Mouse (Mus musculus) hindbrain, embryonic 14.5 days (tissue): ENCODE measurements around the gene Krt26. TPM values are rescaled to one million over a fixed set of nuclear protein-coding genes. Genes with fewer than 3 reads are reported as not detected.

Source experiments
- polyA plus RNA-seq: library from polyadenylated mRNA; unstranded; fragments of >200 nt; fragmentation: Nextera tagmentation; extraction: Ambion mirVana; gene quantifications from 2 replicates; pipeline ENCODE4 v1.2.1, GENCODE M21; 2014

Krt26 gene
- polyA plus RNA-seq, 1 experiment from 2014 or later = not detected

Other genes starting within 250 kb of the Krt26 start
- 0.20 TPM in 1 of 2 replicates, not detected in the other for gene Tns4, start 248.7 kb downstream of the Krt26 start, polyA plus RNA-seq
- 0.23 TPM in 1 of 2 replicates, not detected in the other for gene Ccr7, start 182.9 kb downstream of the Krt26 start, polyA plus RNA-seq
- gene Smarce1, start 106.9 kb downstream of the Krt26 start, polyA plus RNA-seq = 131 and 136 TPM in 2 replicates
- gene Krt222, start 93.9 kb downstream of the Krt26 start, polyA plus RNA-seq = 7.3 and 9.3 TPM in 2 replicates
- gene Krt24, start 52.7 kb downstream of the Krt26 start, polyA plus RNA-seq = not detected in 2 replicates
- 0.75 and 0.81 TPM in 2 replicates for gene Krt25, start 15.0 kb downstream of the Krt26 start, polyA plus RNA-seq
- 0.13 TPM in 1 of 2 replicates, not detected in the other for gene Krt27, start 13.1 kb upstream of the Krt26 start, polyA plus RNA-seq
- gene Krt28, start 36.9 kb upstream of the Krt26 start, polyA plus RNA-seq = 0.38 and 0.59 TPM in 2 replicates
- 31.7 and 39.9 TPM in 2 replicates for gene Krt10, start 51.4 kb upstream of the Krt26 start, polyA plus RNA-seq
- gene Krt12, start 84.3 kb upstream of the Krt26 start, polyA plus RNA-seq = not detected in 2 replicates
- gene Krt20, start 100.2 kb upstream of the Krt26 start, polyA plus RNA-seq = 0.14 TPM in 1 of 2 replicates, not detected in the other
- gene Krt23, start 155.2 kb upstream of the Krt26 start, polyA plus RNA-seq = 0.32 TPM in 1 of 2 replicates, not detected in the other
- not detected in 2 replicates for gene Krt39, start 183.4 kb upstream of the Krt26 start, polyA plus RNA-seq
- gene Krt40, start 205.2 kb upstream of the Krt26 start, polyA plus RNA-seq = not detected in 2 replicates
- gene Krtap3-3, start 212.9 kb upstream of the Krt26 start, polyA plus RNA-seq = not detected in 2 replicates
- not detected in 2 replicates for gene Krtap3-2, start 218.9 kb upstream of the Krt26 start, polyA plus RNA-seq
- gene Gm11939, start 221.5 kb upstream of the Krt26 start, polyA plus RNA-seq = not detected in 2 replicates
- not detected in 2 replicates for gene Krtap3-1, start 228.7 kb upstream of the Krt26 start, polyA plus RNA-seq
- gene Krtap1-5, start 243.1 kb upstream of the Krt26 start, polyA plus RNA-seq = not detected in 2 replicates
- gene Krtap1-4, start 245.7 kb upstream of the Krt26 start, polyA plus RNA-seq = not detected in 2 replicates